Mouse (Mus musculus) spleen, postnatal 0 days (tissue): ENCODE results near the gene Serpina1a. TPM values are rescaled to one million over a fixed set of nuclear protein-coding genes. Genes with fewer than 3 reads are reported as not detected.

Source experiments
- polyA plus RNA-seq: library from polyadenylated mRNA; unstranded; fragments of >200 nt; fragmentation: Nextera tagmentation; extraction: Ambion mirVana; gene quantifications from 2 replicates; pipeline ENCODE4 v1.2.1, GENCODE M21; 2015

Serpina1a gene
- polyA plus RNA-seq, result 0.47 and 0.59 TPM in 2 replicates

DNA sequence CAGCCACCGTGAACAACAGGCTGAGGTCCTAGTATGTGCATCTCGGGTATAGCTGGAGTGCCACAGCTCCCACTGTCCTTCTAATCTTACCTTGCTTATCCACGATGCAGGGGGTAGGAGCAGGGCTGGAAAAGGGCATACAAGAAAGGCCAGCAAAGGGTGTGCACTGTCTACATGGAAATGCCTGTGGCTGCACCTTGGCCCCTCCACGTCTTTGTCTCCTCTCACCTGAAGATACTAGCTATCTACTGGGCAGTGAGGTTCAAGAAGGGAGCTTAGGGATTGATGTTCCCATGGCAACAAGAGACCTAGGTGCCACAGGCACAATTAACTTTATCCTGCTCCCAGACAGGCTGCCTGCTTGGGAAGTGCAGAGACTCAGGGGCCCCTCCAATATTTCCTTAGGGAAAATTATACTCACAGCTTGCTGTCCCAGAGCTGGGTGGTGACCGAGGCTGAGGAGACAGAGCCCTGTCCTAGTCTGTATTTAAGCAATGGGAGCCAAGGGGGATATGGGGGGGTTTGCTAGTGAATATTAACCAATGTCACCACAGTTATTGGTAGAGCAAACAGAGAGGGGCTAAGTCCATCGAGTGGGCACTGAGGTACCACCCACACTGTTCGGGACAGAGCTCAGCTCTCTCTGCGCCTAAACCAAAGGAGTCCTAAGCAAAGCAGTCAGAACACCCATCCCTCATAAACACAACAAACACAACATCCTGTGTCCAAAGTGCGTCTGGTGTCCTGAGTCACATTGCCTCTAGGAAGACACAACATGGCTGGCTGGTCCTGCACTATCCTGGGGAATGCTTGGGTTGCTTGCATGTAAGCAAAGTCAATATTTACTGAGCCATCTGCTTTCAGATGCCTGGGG, at the start of gene Serpina1a:
Gene Serpina1a (minus strand): TSS at position 462 of the 874 bp plus-strand sequence.

DNA sequence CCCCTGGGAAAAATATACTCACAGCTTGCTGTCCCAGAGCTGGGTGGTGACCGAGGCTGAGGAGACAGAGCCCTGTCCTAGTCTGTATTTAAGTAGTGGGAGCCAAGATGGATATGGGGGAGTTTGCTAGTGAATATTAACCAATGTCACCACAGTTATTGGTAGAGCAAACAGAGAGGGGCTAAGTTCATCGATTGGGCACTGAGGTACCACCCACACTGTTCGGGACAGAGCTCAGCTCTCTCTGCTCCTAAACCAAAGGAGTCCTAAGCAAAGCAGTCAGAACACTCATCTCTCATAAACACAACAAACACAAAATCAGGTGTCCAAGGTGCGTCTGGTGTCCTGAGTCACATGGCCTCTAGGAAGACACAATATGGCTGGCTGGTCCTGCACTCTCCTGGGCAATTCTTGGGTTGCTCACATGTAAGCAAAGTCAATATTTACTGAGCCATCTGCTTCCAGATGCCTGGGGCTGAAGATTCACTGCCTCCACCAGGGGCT, 41.5 kb upstream of the Serpina1a start, which contains the start of gene Serpina1c:
Gene Serpina1c (minus strand): TSS at position 51 of the 504 bp plus-strand sequence.

DNA sequence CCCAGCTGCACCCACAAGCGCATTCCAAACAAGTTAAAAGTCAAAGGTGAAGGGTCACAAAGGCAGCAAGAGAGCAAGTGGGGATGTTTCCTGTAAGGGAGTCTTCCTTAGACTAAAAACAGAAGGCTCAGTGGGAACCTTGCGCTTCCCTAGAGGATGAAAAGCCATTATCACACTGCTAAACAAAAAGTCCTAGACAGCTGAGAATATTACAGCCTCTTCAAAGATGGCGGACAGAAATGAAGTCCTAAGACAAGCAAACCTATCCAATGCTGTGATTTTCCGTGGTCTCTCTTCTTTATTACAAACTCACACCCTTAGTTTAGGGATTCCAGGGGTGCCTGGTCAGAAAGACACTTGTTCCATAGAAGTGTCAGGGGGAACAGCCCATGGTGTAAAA, 33.1 kb downstream of the Serpina1a start, which contains the start of gene Serpina1b:
Gene Serpina1b (minus strand): TSS at position 101 of the 400 bp plus-strand sequence.

Other genes starting within 250 kb of the Serpina1a start
- not detected in 2 replicates for gene Serpina10, start 232.1 kb downstream of the Serpina1a start, polyA plus RNA-seq
- gene Serpina6, start 206.3 kb downstream of the Serpina1a start, polyA plus RNA-seq, result not detected in 2 replicates
- gene Serpina16, start 187.4 kb downstream of the Serpina1a start, polyA plus RNA-seq, result not detected in 2 replicates
- gene Serpina1f, start 168.0 kb downstream of the Serpina1a start, polyA plus RNA-seq, result not detected in 2 replicates
- gene Serpina1d, start 90.0 kb downstream of the Serpina1a start, polyA plus RNA-seq, result 0.55 and 1.5 TPM in 2 replicates
- gene Serpina1b, start 33.2 kb downstream of the Serpina1a start, polyA plus RNA-seq, result 0.57 and 1.8 TPM in 2 replicates
- gene Serpina1c, start 41.3 kb upstream of the Serpina1a start, polyA plus RNA-seq, result 0.23 and 0.35 TPM in 2 replicates
- gene Serpina1e, start 95.4 kb upstream of the Serpina1a start, polyA plus RNA-seq, result 0.79 and 2.2 TPM in 2 replicates
- 0.13 TPM in 1 of 2 replicates, not detected in the other for gene Serpina11, start 126.4 kb upstream of the Serpina1a start, polyA plus RNA-seq
- gene Serpina9, start 150.2 kb upstream of the Serpina1a start, polyA plus RNA-seq, result 0.04 TPM in 1 of 2 replicates, not detected in the other
- not detected in 2 replicates for gene Serpina12, start 180.9 kb upstream of the Serpina1a start, polyA plus RNA-seq
- not detected in 2 replicates for gene Serpina5, start 237.6 kb upstream of the Serpina1a start, polyA plus RNA-seq
- gene Serpina3a, start 249.2 kb upstream of the Serpina1a start, polyA plus RNA-seq, result not detected in 2 replicates